Mouse (Mus musculus): ENCODE measurements around the gene Metrnl. TPM values are rescaled to one million over a fixed set of nuclear protein-coding genes. Genes with fewer than 3 reads are reported as not detected.

Gene Metrnl
- polyA plus RNA-seq (2011; ENCODE audit: insufficient read depth, insufficient read length, low replicate concordance, missing spikeins) = 5.4 and 5.5 TPM in 2 replicates

- H3K27ac ChIP-seq (ENCODE audit: control insufficient read depth, insufficient read depth, low read depth, low read length, poor library complexity) = peak within 1 kb of the TSS; percentile 74
- H3K4me3 ChIP-seq (replicated peaks; ENCODE audit: control insufficient read depth, low read depth, low read length) = peak within 1 kb of the TSS; percentile 77
- no peak for TF ChIP-seq CTCF (IDR thresholded peaks at IDR 0.05; ENCODE audit: control insufficient read depth, insufficient read depth, low read length)
- no peak for TF ChIP-seq POLR2A (IDR thresholded peaks at IDR 0.05; ENCODE audit: borderline replicate concordance, control insufficient read depth, low read depth, low read length)
- no peaks in the 10 kb centered on the region for H3K4me1 ChIP-seq (ENCODE audit: control insufficient read depth, insufficient read depth, low read length)
- 86% methylated on average over 5 of the region's 5 CpGs for WGBS
Measured at GRCm38 (mm10) chr11:121701244-121701643, at the start of gene Metrnl. TSS of gene Metrnl (plus strand) at chr11:121701544.

DNA sequence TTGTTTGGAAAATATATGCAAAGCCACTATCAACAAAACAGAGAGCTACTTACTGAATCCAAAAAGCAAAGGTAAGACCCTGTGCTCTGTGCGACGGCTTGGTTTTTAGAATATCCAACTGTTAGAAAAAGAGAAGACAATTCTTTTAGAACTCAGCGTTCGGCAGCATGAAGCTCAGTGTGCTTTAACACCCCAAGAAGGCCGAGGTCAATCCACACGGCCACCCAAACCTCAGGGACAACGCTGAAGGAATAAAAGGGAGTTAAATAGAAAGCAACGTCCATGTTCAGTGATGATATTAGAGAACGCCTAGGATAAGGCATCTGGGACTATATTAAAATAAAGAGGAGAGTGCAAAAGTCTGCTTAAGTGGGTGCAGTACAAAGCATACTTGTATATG is 49.8 kb upstream of the Metrnl start:
- TF ChIP-seq POLR2A (IDR thresholded peaks at IDR 0.05; ENCODE audit: borderline replicate concordance, control insufficient read depth, low read depth, low read length) (no peak), CTCF (IDR thresholded peaks at IDR 0.05; ENCODE audit: control insufficient read depth, insufficient read depth, low read length) (no peak)
- WGBS = 88% methylated on average over 9 of the region's 9 CpGs
- H3K4me1 ChIP-seq (ENCODE audit: control insufficient read depth, insufficient read depth, low read length) = peaks cover 3% of the 10 kb centered on the region; the same call in 1 of the 2 replicates

DNA sequence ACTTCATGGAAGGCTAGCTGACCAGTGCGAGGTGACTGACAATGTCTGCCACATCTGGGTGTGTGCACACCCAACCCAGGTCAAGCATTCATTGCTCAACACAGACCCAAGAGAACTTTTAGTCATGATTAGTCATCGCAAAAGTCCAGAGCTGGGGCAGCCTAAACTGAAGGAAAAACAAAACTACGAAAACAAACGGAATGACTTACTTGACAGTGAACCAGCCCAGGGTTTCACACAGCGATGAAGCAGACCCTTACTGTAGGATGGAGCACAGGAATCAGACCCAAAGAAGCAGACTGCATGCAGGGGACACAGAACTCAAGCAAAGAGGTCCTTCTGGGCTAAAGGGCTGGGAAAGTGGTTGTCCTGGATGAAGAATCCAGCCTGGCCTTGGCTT is 49.4 kb upstream of the Metrnl start:
- Histone ChIP-seq H3K4me3 (replicated peaks; ENCODE audit: control insufficient read depth, low read depth, low read length) (no peak overlapping the region), H3K27ac (ENCODE audit: control insufficient read depth, insufficient read depth, low read depth, low read length, poor library complexity) (no peak overlapping the region), H3K4me1 (ENCODE audit: control insufficient read depth, insufficient read depth, low read length) (peaks cover 3% of the 10 kb centered on the region; the same call in 1 of the 2 replicates)
- WGBS = 85% methylated on average over 5 of the region's 5 CpGs
- TF ChIP-seq CTCF (IDR thresholded peaks at IDR 0.05; ENCODE audit: control insufficient read depth, insufficient read depth, low read length) = no peak
- TF ChIP-seq POLR2A (IDR thresholded peaks at IDR 0.05; ENCODE audit: borderline replicate concordance, control insufficient read depth, low read depth, low read length) = no peak

More for the DNA sequence above, 49.8 kb upstream of the Metrnl start:
- no peak overlapping the region for H3K27ac ChIP-seq (ENCODE audit: control insufficient read depth, insufficient read depth, low read depth, low read length, poor library complexity)
- H3K4me3 ChIP-seq (replicated peaks; ENCODE audit: control insufficient read depth, low read depth, low read length) = no peak overlapping the region

- 47% methylated on average over 10 of the region's 10 CpGs for WGBS
- Histone ChIP-seq H3K4me1 (ENCODE audit: control insufficient read depth, insufficient read depth, low read length) (peaks cover 3% of the 10 kb centered on the region; the same call in 1 of the 2 replicates), H3K4me3 (replicated peaks; ENCODE audit: control insufficient read depth, low read depth, low read length) (no peak overlapping the region), H3K27ac (ENCODE audit: control insufficient read depth, insufficient read depth, low read depth, low read length, poor library complexity) (no peak overlapping the region)
- TF ChIP-seq CTCF (IDR thresholded peaks at IDR 0.05; ENCODE audit: control insufficient read depth, insufficient read depth, low read length) = peak; percentile 73
- TF ChIP-seq POLR2A (IDR thresholded peaks at IDR 0.05; ENCODE audit: borderline replicate concordance, control insufficient read depth, low read depth, low read length) = no peak
Measured at GRCm38 (mm10) chr11:121652547-121653305, 48.6 kb upstream of the Metrnl start.

- no peak for TF ChIP-seq POLR2A (IDR thresholded peaks at IDR 0.05; ENCODE audit: borderline replicate concordance, control insufficient read depth, low read depth, low read length)
- no peak for TF ChIP-seq CTCF (IDR thresholded peaks at IDR 0.05; ENCODE audit: control insufficient read depth, insufficient read depth, low read length)
- H3K27ac ChIP-seq (ENCODE audit: control insufficient read depth, insufficient read depth, low read depth, low read length, poor library complexity) = no peak overlapping the region
- H3K4me3 ChIP-seq (replicated peaks; ENCODE audit: control insufficient read depth, low read depth, low read length) = no peak overlapping the region
- WGBS = 91% methylated on average over 4 of the region's 4 CpGs
- H3K4me1 ChIP-seq (ENCODE audit: control insufficient read depth, insufficient read depth, low read length) = peaks cover 3% of the 10 kb centered on the region; the same call in 1 of the 2 replicates
Measured at GRCm38 (mm10) chr11:121653631-121654030, 47.7 kb upstream of the Metrnl start.

GRCm38 (mm10) chr11:121654406-121654945 is 46.9 kb upstream of the Metrnl start:
- Histone ChIP-seq H3K27ac (ENCODE audit: control insufficient read depth, insufficient read depth, low read depth, low read length, poor library complexity) (no peak overlapping the region), H3K4me3 (replicated peaks; ENCODE audit: control insufficient read depth, low read depth, low read length) (no peak overlapping the region), H3K4me1 (ENCODE audit: control insufficient read depth, insufficient read depth, low read length) (peaks cover 3% of the 10 kb centered on the region; the same call in 1 of the 2 replicates)
- WGBS = 82% methylated on average over 9 of the region's 9 CpGs
- TF ChIP-seq CTCF (IDR thresholded peaks at IDR 0.05; ENCODE audit: control insufficient read depth, insufficient read depth, low read length) = no peak
- no peak for TF ChIP-seq POLR2A (IDR thresholded peaks at IDR 0.05; ENCODE audit: borderline replicate concordance, control insufficient read depth, low read depth, low read length)

DNA sequence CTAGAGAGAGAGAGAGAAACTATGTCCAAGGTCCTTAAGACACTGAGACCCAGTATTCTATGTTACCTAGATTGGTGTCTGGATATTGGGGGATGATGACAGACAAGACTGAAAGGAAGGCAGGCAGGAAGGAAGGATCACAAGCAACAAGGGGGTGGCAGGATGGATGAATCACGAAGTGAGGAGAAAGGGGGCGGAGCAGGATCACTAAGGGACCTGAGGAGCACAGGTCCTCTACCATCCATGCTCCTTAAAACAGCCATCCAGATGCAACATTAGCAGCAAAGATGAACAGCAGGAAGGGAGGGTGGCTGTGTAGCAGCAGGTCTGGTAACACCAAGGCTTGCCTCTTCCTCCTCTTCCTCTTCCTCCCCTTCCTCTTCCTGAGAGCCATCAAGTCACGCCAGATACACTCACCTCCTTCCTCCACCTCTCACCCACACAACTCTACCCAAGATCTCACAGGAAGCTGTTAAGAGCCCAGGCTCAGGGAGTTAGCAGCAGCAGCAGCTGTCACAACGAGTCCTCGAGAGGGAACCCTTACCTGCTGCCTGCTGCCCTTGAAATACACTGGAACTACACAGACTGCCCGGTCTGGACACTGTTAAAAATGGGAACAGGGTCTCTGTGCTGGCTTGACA is 46.1 kb upstream of the Metrnl start:
- WGBS = 22% methylated on average over 6 of the region's 6 CpGs
- no peak overlapping the region for H3K4me3 ChIP-seq (replicated peaks; ENCODE audit: control insufficient read depth, low read depth, low read length)
- TF ChIP-seq CTCF (IDR thresholded peaks at IDR 0.05; ENCODE audit: control insufficient read depth, insufficient read depth, low read length) (no peak), POLR2A (IDR thresholded peaks at IDR 0.05; ENCODE audit: borderline replicate concordance, control insufficient read depth, low read depth, low read length) (no peak)
- H3K4me1 ChIP-seq (ENCODE audit: control insufficient read depth, insufficient read depth, low read length) = peaks cover 3% of the 10 kb centered on the region; the same call in 1 of the 2 replicates
- H3K27ac ChIP-seq (ENCODE audit: control insufficient read depth, insufficient read depth, low read depth, low read length, poor library complexity) = no peak overlapping the region

Measured in bone marrow, adult 2 months (tissue).